Mouse (Mus musculus) frontal cortex, postnatal 14 days (tissue): ENCODE results near the gene Cerkl.

Experiments used
- DNase-seq, 2 experiments: peaks; one replicate each; pipeline ENCODE4 v3.0.0; 2022; ENCODE audit warnings: low spot score in 2 of 2

Cerkl gene

GRCm38 (mm10) chr2:79443401-79443800, 13.2 kb downstream of the Cerkl start:
- no peak for DNase-seq

GRCm38 (mm10) chr2:79442906-79443305, 13.7 kb downstream of the Cerkl start:
- DNase-seq: no peak

DNA sequence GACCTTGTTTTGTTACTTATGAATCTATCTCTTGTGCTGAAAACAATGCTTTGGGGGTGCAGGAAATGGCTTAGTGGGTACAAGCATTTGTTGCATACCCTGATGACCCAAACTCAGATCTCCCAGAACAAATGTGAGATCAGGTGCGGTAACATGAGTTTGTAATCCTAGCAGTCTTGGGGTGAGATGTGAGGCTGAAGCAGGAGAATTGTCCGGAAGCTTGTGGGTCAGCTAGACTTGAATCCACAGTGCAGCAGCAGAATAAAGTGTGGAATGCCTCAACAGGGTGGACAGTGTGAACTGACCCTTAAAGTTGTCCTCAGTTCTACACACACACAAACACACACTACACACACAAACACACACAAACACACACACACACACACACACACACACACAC, 14.4 kb downstream of the Cerkl start:
- no peak for DNase-seq

- DNase-seq: no peak
Measured at GRCm38 (mm10) chr2:79430061-79430460, 26.5 kb downstream of the Cerkl start.

- DNase-seq: no peak
Measured at GRCm38 (mm10) chr2:79429650-79430049, 26.9 kb downstream of the Cerkl start.

DNA sequence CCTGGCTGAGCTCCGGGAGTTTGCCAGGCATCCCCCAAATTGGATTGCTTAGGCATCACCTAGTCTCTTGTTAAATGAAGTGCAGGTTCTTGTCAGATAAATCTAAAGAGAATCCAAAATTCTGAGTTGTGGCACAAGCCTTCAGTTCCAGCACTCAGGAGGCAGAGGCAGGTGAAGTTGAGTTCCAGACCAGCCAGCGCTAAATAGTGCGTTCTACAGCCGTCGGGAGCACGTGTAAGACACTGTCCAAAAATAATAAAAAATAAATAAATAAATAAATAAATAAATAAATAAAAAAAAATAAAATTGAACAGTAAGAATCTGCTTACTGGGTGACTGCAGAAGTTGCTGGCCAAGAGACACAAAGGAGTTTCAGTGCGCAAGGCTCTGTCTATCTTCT, 27.5 kb downstream of the Cerkl start:
- no peak for DNase-seq

GRCm38 (mm10) chr2:79428569-79429104, 27.9 kb downstream of the Cerkl start:
- DNase-seq: peak in 1 of 2 experiments; percentile 7

- DNase-seq: no peak
Measured at GRCm38 (mm10) chr2:79428022-79428421, 28.6 kb downstream of the Cerkl start.

DNA sequence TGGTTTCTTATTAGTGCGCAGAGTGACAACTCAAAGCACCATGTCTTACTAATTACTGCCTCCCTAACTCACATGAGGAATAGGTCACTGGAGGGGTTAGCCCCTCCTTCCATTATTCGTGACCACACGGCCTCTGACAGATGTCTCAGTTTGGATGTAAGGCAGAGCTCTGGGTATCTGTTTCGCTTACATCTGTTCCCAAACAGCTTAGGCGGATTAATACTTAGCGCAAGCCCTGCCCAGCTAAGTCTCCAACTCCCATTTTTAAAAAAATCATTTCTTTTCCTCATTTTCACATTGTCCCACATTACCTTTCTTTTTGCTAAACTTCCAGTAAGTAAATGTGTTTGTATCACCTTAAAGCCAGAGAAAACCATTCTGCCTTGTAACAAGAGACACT, 34.9 kb downstream of the Cerkl start:
- DNase-seq: no peak

DNA sequence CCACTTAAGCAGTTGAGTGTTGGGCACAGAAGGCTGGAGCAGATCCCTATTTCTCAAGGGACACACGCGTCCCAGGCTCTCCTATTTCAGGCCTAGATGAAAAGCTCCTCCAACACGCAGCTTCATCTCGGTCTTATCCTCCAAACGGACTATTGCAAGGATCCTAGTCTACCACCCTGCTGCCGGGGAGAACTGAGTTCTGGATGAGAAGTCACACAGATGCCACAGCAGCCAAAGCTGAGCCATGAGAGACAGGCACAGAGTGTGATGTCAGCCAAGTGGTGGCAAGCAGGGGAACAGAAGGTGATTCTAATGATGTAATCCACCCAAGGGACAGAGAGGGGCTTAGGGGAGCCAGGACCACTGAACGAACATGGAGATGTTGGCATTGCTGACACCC, 42.1 kb downstream of the Cerkl start:
- no peak for DNase-seq

- DNase-seq: no peak
Measured at GRCm38 (mm10) chr2:79410903-79411255, 45.7 kb downstream of the Cerkl start.

- no peak for DNase-seq
Measured at GRCm38 (mm10) chr2:79410247-79410902, 46.2 kb downstream of the Cerkl start.

- DNase-seq: no peak
Measured at GRCm38 (mm10) chr2:79405661-79406405, 50.8 kb downstream of the Cerkl start.

GRCm38 (mm10) chr2:79400045-79400444, 56.5 kb downstream of the Cerkl start:
- DNase-seq: no peak

GRCm38 (mm10) chr2:79399234-79400000, 57.2 kb downstream of the Cerkl start:
- DNase-seq: no peak

GRCm38 (mm10) chr2:79398831-79399230, 57.8 kb downstream of the Cerkl start:
- DNase-seq: no peak

DNA sequence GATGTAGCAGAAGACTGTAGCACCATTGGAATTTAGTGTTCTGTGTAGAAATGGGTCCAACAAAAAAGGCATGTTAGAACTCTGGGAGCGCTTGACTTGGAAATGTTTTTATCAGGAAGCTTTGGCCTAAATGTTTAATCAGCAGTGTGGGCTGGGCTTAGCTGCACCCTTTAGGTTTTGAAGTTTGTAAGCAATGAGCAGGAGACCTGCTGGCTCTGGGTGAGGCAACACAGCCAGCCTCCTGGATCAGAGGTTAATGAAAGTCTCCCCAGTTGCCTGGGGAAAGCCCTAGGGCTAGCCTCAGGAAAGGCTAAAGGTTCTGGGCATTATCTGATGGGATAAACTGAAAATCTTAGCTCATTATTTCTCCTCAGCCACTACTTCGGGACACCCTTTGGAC, 58.2 kb downstream of the Cerkl start:
- DNase-seq: no peak

DNA sequence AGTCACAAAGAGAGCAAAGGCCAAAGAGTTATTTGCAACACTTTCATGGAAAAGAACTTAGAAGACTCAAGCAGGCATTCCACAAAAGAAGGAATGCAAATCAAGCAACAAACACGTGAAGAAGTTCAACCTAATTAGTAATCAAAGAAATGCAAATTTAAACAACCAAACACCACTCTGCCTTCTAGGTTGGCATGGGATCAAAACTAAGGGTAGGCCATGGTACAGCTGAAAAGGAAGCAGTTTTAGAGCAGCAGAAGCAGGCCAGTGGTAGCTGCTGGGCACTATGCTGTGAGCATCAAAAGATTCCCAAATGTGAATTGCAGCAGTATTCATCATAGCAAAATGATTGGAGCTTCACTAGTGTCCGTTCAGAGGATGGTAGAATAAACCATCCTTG, 59.5 kb downstream of the Cerkl start:
- no peak for DNase-seq

GRCm38 (mm10) chr2:79379087-79380041, 77.2 kb downstream of the Cerkl start:
- DNase-seq: no peak

DNA sequence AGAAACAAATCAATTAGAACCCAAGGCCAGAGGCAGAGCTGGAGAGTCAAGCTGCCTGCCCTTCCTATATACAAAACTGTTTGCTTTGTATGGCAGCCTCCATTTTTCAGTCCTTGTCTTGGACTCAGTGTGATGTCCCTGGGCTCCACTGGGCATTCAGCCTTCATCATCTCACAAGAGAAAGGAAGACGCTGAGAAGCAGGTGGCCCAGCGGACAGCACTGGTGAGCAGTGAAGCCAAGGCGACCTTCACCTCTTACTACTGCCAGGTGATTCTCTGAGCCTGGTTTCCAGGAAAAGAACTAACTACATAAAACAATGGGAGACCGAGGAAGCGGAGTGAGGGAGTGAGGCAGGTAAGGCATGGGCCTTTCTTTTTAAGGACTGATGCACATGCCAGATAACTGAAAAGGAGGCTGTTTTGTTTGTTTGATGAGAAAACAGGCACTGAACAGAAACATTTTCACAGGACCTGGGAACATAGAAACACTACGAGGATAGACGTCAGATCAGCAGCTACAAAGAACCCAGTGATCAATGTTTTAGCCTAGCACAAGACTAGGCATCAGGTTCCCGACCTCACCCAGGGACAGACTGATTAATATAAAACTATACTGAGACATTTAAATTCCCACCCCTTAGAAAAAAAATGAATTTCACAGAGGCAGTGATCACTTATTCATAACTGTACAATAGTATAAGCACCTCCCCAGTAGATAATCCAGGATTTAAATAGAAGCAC, 78.1 kb downstream of the Cerkl start:
- no peak for DNase-seq
